Mouse (Mus musculus) ovary, postnatal 10 days (tissue): ENCODE data around the gene Gm48552.

Source experiments
- DNase-seq: peaks from one replicate; pipeline ENCODE4 v3.0.0; 2022; ENCODE audit warnings: low spot score

Gm48552 gene

GRCm38 (mm10) chr10:81419111-81419928, 30.5 kb downstream of the Gm48552 start:
- DNase-seq = no peak

- DNase-seq = no peak
Observed at GRCm38 (mm10) chr10:81420191-81420767, 31.5 kb downstream of the Gm48552 start.

DNA sequence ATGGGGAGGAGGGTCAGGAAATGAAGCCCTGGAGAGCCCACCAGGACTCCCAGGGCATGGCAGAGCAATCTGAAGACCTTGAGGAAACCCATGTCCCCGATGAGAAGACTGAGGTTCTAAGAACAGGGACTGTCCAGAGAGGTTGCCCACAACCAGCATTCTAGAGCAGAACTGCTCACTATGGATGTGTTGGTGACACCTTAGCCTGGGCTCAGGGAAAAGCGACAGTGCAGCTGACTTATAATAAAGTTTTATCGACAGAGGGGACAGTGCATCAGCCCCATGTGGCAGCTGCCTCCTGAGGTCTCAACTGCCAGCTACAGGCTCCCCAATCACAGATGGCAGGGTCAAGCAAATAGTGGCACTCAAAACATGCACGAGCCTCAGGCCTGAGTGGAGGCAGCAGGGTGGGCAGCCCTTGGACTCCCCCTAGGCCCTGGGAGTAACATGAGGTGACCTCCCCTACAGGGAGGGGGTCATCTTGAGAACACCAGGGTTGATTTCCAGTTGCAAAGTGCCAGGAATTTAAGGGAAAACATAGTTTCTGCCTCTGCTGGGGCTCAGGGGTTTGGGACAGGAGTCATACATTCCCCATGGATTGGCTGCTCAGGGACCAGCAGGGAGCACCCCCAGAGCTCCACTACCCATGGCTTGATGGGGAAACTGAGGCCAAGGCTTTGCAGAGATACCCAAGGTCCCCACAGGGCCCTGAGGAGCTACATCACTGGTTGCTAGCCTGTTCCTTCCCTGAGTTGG, 32.4 kb downstream of the Gm48552 start:
- DNase-seq = no peak

- DNase-seq = no peak
Observed at GRCm38 (mm10) chr10:81421797-81422100, 32.9 kb downstream of the Gm48552 start.

DNA sequence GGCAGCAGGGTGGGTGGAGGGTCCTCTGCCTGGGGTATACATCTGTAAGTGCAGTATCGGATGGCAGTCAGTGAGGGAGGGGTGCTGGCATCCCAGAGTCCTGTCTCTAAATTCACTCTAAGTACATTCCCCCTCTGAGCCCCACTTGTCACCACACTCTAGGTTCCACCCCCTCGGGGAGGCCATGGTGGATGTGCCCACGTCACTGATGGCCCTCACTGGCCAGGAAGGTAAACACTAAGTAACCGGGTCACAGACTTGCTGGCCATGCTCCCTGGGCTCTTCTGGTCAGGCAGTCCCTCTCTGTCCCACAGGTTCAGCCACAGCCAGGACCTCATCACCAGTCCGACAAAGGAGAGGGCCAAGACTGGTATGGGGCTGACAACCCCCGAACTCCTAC, 33.4 kb downstream of the Gm48552 start:
- DNase-seq = no peak

DNA sequence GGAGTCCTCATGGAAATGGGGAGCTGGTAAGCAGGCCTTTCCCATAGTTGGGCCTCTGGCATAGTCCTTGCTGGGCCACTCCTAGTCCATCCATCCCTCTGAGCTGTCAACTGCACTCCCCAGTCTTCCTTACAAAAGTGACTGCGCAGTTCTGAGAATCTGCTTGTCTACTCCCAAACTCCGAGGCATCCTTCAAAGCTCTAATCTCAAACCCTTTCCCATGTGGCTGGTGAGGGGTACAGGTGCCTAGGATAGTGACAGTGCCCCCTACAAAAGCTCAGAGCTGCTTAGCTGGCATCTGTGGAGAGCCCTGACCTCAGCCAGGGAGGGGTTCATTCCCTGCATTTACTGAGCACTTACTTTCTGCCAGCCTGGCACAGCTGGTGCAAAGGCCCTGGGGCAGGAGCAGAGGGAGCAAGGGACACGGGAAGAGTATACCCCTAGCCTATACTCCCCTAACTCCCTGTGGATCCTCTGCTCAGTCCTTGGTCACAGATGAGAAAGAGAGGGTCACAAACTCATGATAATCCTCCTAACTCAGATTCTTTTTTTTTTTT, 33.9 kb downstream of the Gm48552 start:
- no peak for DNase-seq

GRCm38 (mm10) chr10:81423476-81424245, 34.9 kb downstream of the Gm48552 start:
- no peak for DNase-seq

DNA sequence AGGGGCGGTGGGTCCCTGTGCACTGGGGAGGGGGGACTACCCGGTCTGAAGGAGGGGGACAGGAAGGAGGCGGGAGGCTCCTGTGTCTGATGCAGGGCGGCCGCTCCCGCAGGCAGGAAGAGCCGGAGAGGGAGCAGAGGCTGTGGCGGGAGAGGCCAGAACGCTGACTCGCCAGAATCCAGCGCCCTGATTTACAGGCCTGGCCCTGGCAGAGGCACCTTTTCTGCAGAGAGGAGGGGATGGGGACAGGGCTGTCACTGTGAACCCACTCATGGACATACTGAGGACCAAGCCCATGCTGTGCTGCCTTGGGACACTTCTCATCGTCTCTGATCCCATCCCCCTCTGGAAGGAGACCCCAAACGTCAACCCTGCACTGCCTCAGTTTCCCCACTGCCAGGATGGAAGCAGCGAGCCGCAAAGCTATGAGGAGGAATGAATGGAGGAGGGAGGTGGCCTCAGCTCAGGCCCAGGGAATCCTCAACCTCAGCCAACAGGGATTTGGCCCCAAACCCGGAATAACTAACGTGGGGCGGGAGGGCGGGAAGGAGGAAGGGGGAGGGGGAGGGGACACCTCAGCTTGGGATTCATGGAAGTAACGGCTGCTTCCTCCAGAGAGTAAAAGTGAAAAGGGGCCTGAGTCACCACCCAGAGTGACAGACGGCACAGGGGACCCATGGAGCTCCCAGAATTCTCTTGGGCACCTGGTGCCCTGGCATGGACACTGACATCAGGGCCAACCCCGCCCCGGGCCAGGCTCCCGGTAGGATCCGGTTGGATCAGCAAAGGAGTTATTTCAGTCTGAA, 35.6 kb downstream of the Gm48552 start:
- DNase-seq = peak; percentile 26

GRCm38 (mm10) chr10:81425236-81425850, 36.5 kb downstream of the Gm48552 start:
- DNase-seq = peak; percentile 15

DNA sequence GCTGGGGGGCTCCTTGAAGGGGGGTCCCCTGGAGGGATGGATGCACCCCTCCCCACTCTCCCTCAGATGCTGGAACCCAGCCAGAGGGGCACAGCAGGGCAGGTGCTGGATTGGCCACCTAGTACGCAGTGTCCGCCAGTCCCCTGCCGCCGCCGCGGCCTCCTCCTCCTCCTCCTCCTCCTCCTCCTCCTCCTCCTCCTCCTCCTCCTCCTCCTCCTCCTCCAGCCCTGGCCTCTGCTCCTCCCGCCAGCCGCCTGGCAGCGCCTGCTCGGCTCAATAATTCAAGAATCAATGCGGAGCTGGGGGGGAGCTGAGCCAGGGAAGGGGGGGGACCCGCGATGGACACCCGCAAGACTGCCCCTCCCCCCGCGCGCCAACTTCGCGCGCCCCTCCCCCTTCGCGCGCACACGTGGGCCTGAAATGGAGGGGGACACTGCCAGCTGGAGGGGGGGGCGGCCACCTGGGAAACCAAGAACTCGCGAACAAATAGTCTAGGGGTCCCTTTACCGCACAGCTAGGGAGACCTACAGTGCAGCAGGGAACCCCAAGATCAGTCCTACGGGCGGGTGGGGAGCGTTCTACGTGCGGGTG, 37.4 kb downstream of the Gm48552 start:
- DNase-seq = peak; percentile 15

DNA sequence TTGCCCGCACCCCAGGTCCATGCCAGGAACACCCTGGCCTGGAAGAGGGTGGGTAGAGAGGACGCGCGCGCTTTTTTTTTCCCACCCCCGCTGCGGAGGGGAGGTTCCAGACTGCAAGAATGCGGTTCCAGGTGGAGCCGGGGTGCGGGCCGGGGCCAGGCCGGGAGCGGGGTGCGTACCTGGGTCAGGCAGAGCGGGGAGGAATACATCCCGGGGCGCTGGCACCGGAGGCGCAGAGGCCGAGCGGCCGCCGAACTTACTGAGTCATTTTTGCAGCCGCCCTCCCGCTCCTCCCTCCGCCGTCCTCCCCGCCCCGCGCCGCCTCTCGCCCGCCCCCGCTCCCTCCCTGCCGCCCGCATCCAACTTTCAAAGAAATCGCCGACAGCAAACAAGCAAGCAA, 38.1 kb downstream of the Gm48552 start:
- peak; percentile 45 for DNase-seq

DNA sequence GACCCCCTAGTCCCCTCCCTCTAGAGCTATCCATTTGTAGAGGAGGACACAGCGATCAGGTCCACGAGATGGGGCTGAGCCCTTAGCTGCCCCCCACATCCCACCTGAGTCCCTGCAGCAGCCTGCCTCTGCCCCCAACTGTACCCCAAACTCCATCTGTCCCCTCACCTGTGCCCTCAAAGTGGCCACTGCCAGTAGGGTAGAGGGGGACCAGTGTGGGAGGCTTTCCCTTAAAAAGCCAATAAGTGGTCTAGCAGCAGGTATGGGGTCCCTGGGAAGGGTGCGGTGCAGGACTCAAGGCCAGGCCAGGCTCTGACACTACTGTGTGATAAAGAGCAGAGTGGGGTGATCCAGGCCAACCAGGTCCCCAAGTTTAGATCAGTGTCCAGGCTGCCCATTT, 38.5 kb downstream of the Gm48552 start:
- no peak for DNase-seq

DNA sequence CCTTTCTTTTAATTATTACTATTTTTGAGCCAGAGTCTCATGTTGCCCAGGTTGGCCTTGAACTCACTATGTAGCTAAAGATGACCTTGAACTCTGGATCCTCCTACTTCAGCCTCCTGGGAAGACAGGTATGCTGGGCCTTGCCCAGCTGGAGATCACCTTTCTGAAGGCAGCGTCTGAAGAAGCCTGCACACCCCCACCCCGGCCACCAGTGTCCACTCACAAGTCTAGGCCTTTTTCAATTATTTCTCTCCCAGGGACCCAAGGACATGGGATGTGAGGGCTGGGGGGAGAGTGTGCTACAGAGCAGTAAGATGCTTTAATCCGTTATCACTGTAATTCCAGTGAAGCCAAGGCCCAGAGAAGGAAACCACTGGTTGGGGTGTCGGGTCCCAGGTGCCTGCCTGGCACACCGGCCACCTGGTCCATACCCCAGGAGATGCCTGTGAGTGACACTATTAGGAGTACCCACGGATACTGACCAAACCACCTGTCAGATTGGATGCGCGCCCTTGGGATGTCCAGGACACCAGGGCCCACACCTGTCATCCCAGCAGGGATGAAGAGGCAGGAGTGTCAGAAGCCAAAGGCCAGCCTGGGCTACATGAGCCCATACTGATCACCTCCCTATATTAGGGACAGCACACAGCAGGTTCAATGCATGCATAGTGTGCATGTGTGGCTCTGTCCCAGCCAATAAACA, 39.1 kb downstream of the Gm48552 start:
- DNase-seq = peak; percentile 1

GRCm38 (mm10) chr10:81428507-81428870, 39.7 kb downstream of the Gm48552 start:
- DNase-seq = no peak

DNA sequence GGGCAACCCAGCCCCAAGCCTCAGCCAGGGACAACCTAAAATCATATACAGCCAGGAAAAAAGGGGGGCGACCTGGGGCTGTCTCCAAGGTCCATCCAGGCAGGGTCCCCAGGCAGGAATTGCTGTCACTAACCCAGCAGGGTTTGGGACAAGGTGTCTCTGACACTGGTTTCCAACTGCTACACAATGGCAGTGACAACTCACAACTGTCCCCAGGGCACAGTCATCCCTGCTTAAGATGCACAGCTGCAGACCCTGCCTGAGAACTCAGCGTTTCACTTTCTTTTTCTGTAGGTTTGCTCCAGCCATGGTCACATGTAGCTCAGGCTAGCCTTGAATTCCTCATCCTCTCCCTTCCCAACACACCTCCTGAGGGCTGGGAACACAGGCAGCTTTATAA, 40.3 kb downstream of the Gm48552 start:
- DNase-seq = peak; percentile 1

DNA sequence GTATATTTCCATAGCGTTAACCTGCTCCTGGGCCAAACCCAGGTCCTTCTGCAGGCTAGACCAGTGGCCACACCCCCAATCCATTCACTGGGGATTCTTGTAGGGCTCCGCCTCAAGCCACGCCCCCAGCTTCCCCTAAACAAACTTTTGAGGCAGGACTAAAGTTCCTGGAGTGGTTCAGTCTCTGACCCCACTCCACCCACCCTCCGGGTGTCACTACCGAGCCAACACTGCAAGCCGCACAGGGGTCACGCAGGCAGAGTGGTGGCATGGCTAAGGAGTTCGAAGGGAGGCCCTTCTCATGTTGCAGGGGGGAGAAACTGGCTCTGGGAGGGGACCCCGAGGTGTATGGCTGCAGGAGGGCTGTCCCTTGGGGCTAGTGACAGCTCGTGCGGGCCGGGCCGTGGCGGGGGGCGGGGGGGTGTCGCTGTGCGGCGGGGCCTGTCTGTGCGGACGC, 40.8 kb downstream of the Gm48552 start:
- peak; percentile 61 for DNase-seq

GRCm38 (mm10) chr10:81430141-81430830, 41.5 kb downstream of the Gm48552 start:
- no peak for DNase-seq

- no peak for DNase-seq
Observed at GRCm38 (mm10) chr10:81430831-81431525, 42.2 kb downstream of the Gm48552 start.
